Mouse (Mus musculus): ENCODE measurements around the gene Exo5. TPM values are rescaled to one million over a fixed set of nuclear protein-coding genes. Genes with fewer than 3 reads are reported as not detected.

Exo5 gene
- polyA plus RNA-seq, 1 experiment: 5.4 TPM

GRCm38 (mm10) chr4:120892516-120892915, 32.3 kb downstream of the Exo5 start:
- no peak for DNase-seq
- TF ChIP-seq CTCF (IDR thresholded peaks at IDR 0.05; ENCODE audit: insufficient read depth, low read length): no peak
- Histone ChIP-seq H3K4me3 (replicated peaks; ENCODE audit: extremely low read depth, low read depth, low read length) (no peak overlapping the region), H3K4me1 (ENCODE audit: control insufficient read depth, insufficient read depth, low read length) (no peaks in the 10 kb centered on the region)
- WGBS: 50% methylated on average over 1 of the region's 1 CpGs

- TF ChIP-seq CTCF (IDR thresholded peaks at IDR 0.05; ENCODE audit: insufficient read depth, low read length) (no peak), POLR2A (IDR thresholded peaks at IDR 0.05; ENCODE audit: borderline replicate concordance, extremely low read depth, low read depth, low read length) (no peak)
- Histone ChIP-seq H3K4me1 (ENCODE audit: control insufficient read depth, insufficient read depth, low read length) (no peaks in the 10 kb centered on the region), H3K4me3 (replicated peaks; ENCODE audit: extremely low read depth, low read depth, low read length) (no peak overlapping the region)
- no peak for DNase-seq
Measured at GRCm38 (mm10) chr4:120891960-120892359, 32.9 kb downstream of the Exo5 start.

GRCm38 (mm10) chr4:120890754-120891440, 33.9 kb downstream of the Exo5 start:
- DNase-seq: no peak
- 71% methylated on average over 11 of the region's 11 CpGs for WGBS
- H3K4me3 ChIP-seq (replicated peaks; ENCODE audit: extremely low read depth, low read depth, low read length): no peak overlapping the region
- H3K4me1 ChIP-seq (ENCODE audit: control insufficient read depth, insufficient read depth, low read length): peaks cover under 1% of the 10 kb centered on the region; the same call in 1 of the 2 replicates
- TF ChIP-seq POLR2A (IDR thresholded peaks at IDR 0.05; ENCODE audit: borderline replicate concordance, extremely low read depth, low read depth, low read length) (no peak), CTCF (IDR thresholded peaks at IDR 0.05; ENCODE audit: insufficient read depth, low read length) (no peak)

- TF ChIP-seq POLR2A (IDR thresholded peaks at IDR 0.05; ENCODE audit: borderline replicate concordance, extremely low read depth, low read depth, low read length) (no peak), CTCF (IDR thresholded peaks at IDR 0.05; ENCODE audit: insufficient read depth, low read length) (no peak)
- H3K4me3 ChIP-seq (replicated peaks; ENCODE audit: extremely low read depth, low read depth, low read length): no peak overlapping the region
- WGBS: 56% methylated on average over 8 of the region's 8 CpGs
- no peak for DNase-seq
- peaks cover 7% of the 10 kb centered on the region; the same call in 1 of the 2 replicates for H3K4me1 ChIP-seq (ENCODE audit: control insufficient read depth, insufficient read depth, low read length)
Measured at GRCm38 (mm10) chr4:120888884-120889283, 35.9 kb downstream of the Exo5 start.

GRCm38 (mm10) chr4:120887381-120888112, 37.3 kb downstream of the Exo5 start:
- Histone ChIP-seq H3K4me1 (ENCODE audit: control insufficient read depth, insufficient read depth, low read length) (peaks cover 7% of the 10 kb centered on the region; the same call in 1 of the 2 replicates), H3K4me3 (replicated peaks; ENCODE audit: extremely low read depth, low read depth, low read length) (no peak overlapping the region)
- WGBS: 32% methylated on average over 8 of the region's 8 CpGs
- TF ChIP-seq CTCF (IDR thresholded peaks at IDR 0.05; ENCODE audit: insufficient read depth, low read length): 0 out of 2 replicates have a peak, but pooled peaks have one; percentile 1
- no peak for TF ChIP-seq POLR2A (IDR thresholded peaks at IDR 0.05; ENCODE audit: borderline replicate concordance, extremely low read depth, low read depth, low read length)
- peak; percentile 57 for DNase-seq

- WGBS: 80% methylated on average over 5 of the region's 5 CpGs
- no peak for DNase-seq
- no peak for TF ChIP-seq CTCF (IDR thresholded peaks at IDR 0.05; ENCODE audit: insufficient read depth, low read length)
- no peak for TF ChIP-seq POLR2A (IDR thresholded peaks at IDR 0.05; ENCODE audit: borderline replicate concordance, extremely low read depth, low read depth, low read length)
- peaks cover 7% of the 10 kb centered on the region; the same call in 1 of the 2 replicates for H3K4me1 ChIP-seq (ENCODE audit: control insufficient read depth, insufficient read depth, low read length)
- no peak overlapping the region for H3K4me3 ChIP-seq (replicated peaks; ENCODE audit: extremely low read depth, low read depth, low read length)
Measured at GRCm38 (mm10) chr4:120886811-120887210, 38.0 kb downstream of the Exo5 start.

- 14% methylated on average over 4 of the region's 4 CpGs for WGBS
- H3K4me3 ChIP-seq (replicated peaks; ENCODE audit: extremely low read depth, low read depth, low read length): no peak overlapping the region
Measured at GRCm38 (mm10) chr4:120886131-120886530, 38.7 kb downstream of the Exo5 start.

GRCm38 (mm10) chr4:120885208-120886120, 39.4 kb downstream of the Exo5 start:
- no peak overlapping the region for H3K4me3 ChIP-seq (replicated peaks; ENCODE audit: extremely low read depth, low read depth, low read length)
- WGBS: 20% methylated on average over 13 of the region's 13 CpGs
- peaks cover 7% of the 10 kb centered on the region; the same call in 1 of the 2 replicates for H3K4me1 ChIP-seq (ENCODE audit: control insufficient read depth, insufficient read depth, low read length)
- DNase-seq: no peak
- no peak for TF ChIP-seq CTCF (IDR thresholded peaks at IDR 0.05; ENCODE audit: insufficient read depth, low read length)
- no peak for TF ChIP-seq POLR2A (IDR thresholded peaks at IDR 0.05; ENCODE audit: borderline replicate concordance, extremely low read depth, low read depth, low read length)

More at GRCm38 (mm10) chr4:120886131-120886530, 38.7 kb downstream of the Exo5 start:
- TF ChIP-seq CTCF (IDR thresholded peaks at IDR 0.05; ENCODE audit: insufficient read depth, low read length): no peak
- TF ChIP-seq POLR2A (IDR thresholded peaks at IDR 0.05; ENCODE audit: borderline replicate concordance, extremely low read depth, low read depth, low read length): no peak
- no peak for DNase-seq
- peaks cover 7% of the 10 kb centered on the region; the same call in 1 of the 2 replicates for H3K4me1 ChIP-seq (ENCODE audit: control insufficient read depth, insufficient read depth, low read length)

Measured in lung, adult 2 months (tissue).